Mouse (Mus musculus): Measurements from ENCODE around the gene Mapk8ip3.

- TF ChIP-seq CTCF (IDR thresholded peaks at IDR 0.05; ENCODE audit: low read depth) (no peak), EP300 (IDR thresholded peaks at IDR 0.05; ENCODE audit: low read depth) (no peak)
Observed at GRCm38 (mm10) chr17:24903767-24904166, 33.0 kb downstream of the Mapk8ip3 start.

Measured in heart, postnatal 0 days (tissue).